Mouse (Mus musculus) liver, embryonic 14.5 days (tissue): ENCODE results near the gene Sp9. TPM values are rescaled to one million over a fixed set of nuclear protein-coding genes. Genes with fewer than 3 reads are reported as not detected.

Experiments
- ATAC-seq: fragments of 200-750 bp; cut with Nextera tagmentation; 2 replicates; pipeline ENCODE4 v1.8.0; 2017; ENCODE audit warnings: moderate number of reproducible peaks, mild to moderate bottlenecking, moderate library complexity; ENCODE audit not compliant: insufficient read depth
- DNase-seq, 3 experiments: peaks; one replicate each; pipeline ENCODE4 v3.0.0-alpha.2; 2012 to 2013; ENCODE audit warnings: low read depth in 3 of 3, low spot score in 3 of 3
- H3K27ac ChIP-seq: fragments of 300-500 bp; sonication (generic); 2 replicates; pipeline ENCODE4 v1.5.1; 2014; ENCODE audit warnings: moderate library complexity, mild to moderate bottlenecking, control low read depth, inconsistent platforms
- H3K27me3 ChIP-seq: fragments of 300-500 bp; sonication (generic); 2 replicates; pipeline ENCODE4 v1.6.1; 2014; ENCODE audit warnings: mild to moderate bottlenecking, low read length, moderate library complexity; ENCODE audit not compliant: control insufficient read depth, insufficient read depth
- H3K36me3 ChIP-seq: fragments of 300-500 bp; sonication (generic); replicated peaks from 2 replicates; pipeline ENCODE4 v1.6.1; 2014; ENCODE audit warnings: low read depth; ENCODE audit not compliant: control insufficient read depth, insufficient read depth
- H3K4me1 ChIP-seq, 2 experiments: fragments of 200-500 bp in 1 of 2; fragments of 300-500 bp in 1 of 2; sonication (generic) in 1 of 2; replicated peaks; 2 replicates each; pipeline ENCODE4 v1.6.1; 2012 to 2014; ENCODE audit warnings: antibody characterized with exemption in 1 of 2, inconsistent platforms in 1 of 2, low read length in 1 of 2; ENCODE audit not compliant: control insufficient read depth in 2 of 2, insufficient read depth in 2 of 2
- H3K4me2 ChIP-seq: fragments of 300-500 bp; sonication (generic); 2 replicates; pipeline ENCODE4 v1.6.1; 2014; ENCODE audit warnings: low read depth, mild to moderate bottlenecking, control low read depth, moderate library complexity
- H3K4me3 ChIP-seq, 2 experiments: fragments of 200-500 bp in 1 of 2; fragments of 300-500 bp in 1 of 2; sonication (generic) in 1 of 2; 2 replicates each; pipeline ENCODE4 v1.5.1; 2012 to 2014; ENCODE audit warnings: low read depth in 2 of 2, low read length in 2 of 2, mild to moderate bottlenecking in 2 of 2, control low read depth in 1 of 2, inconsistent platforms in 1 of 2, moderate library complexity in 1 of 2; ENCODE audit not compliant: insufficient read depth in 1 of 2
- H3K9ac ChIP-seq: fragments of 300-500 bp; sonication (generic); replicated peaks from 2 replicates; pipeline ENCODE4 v1.6.1; 2014; ENCODE audit warnings: mild to moderate bottlenecking, control low read depth, moderate library complexity
- H3K9me3 ChIP-seq: fragments of 300-500 bp; sonication (generic); 2 replicates; pipeline ENCODE4 v1.6.1; 2016; ENCODE audit warnings: low read length, mixed read lengths; ENCODE audit not compliant: control insufficient read depth
- CTCF ChIP-seq: IDR thresholded peaks from 2 replicates; pipeline ENCODE4 v1.5.1; 2016; ENCODE audit warnings: antibody characterized with exemption, low read depth, control low read depth
- EP300 ChIP-seq: IDR thresholded peaks from 2 replicates; pipeline ENCODE4 v1.6.1; 2016; ENCODE audit warnings: antibody characterized with exemption, low read depth
- WGBS: fragments of 180-500 bp; shearing (Covaris S2); extraction: QIAGEN DNeasy Blood & Tissue Kit; methylation state at CpG from one replicate; pipeline ENCODE4 v1.1.7; 2014; ENCODE audit not compliant: insufficient replicate concordance; 5-methylcytosine and 5-hydroxymethylcytosine counted together
- polyA plus RNA-seq, 2 experiments: library from polyadenylated mRNA; depleted of rRNA in 1 of 2; stranded (reverse) in 1 of 2; unstranded in 1 of 2; fragments of >200 nt; fragmentation: Nextera tagmentation in 1 of 2; extraction: Ambion mirVana in 1 of 2; gene quantifications; 2 replicates each; pipeline versions ENCODE4 v1.2.1 to v1.2.3; 2012 to 2014

Sp9 gene
- polyA plus RNA-seq, 2 experiments: 0.15 TPM; not detected in 1

DNA sequence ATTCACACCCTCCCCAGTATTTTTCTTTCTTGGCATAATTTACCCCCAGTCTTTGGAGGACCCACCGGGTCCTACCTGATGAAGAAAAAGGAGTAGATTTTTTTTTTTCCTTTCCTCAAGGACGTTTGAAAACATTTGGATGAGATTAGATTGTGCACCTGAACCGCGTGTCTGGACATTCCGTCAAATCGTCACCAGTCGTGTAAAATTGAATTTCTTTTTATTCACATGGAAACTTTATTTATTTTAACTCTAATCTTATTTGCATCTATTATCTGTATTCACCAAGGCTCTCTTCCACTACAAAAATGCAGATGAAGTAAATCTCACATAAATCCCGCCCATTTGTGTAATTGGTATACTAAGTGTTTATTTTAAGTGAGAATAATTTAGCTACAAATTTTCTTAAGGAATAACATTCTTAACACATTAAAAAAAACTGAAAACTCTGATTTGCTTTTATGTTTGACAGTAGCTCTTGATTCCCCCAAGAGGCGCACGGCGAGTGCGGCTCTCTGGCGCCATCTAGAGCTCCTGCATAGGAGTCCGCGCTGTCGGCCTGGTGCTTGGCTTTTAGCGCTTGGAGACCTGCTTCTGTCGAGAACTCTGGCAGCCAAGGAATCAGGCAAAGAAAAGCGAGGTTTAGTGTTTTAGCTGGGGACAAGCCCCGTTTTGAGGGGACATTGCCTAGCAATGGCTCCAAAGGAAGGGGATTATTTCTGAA, 6.6 kb downstream of the Sp9 start:
- peak overlapping the region in 1 of 2 experiments; percentile 20; a peak in 2 of 4 replicates for H3K4me3 ChIP-seq

DNA sequence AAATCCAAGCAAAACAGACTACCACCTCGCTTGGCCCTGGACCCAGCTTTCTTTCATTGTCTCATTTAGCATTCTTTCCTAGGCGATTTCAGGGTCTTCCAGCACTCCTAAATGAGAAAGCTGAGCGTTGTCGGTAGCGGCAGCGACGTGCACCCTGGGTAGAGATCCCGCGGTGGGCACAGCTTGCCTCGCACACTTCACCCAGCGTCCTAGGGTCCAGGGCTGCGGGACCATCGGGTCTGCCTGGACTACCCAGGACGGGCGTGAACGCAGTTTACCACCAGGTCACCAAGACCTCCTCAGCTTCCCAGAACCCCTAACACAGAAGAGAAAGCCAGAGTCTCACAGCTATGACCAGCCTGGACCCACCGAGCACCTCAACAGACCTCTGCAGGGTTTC, 7.1 kb downstream of the Sp9 start:
- H3K36me3 ChIP-seq: no peaks in the 10 kb centered on the region
- DNase-seq (no peak), ATAC-seq (no peak)
- H3K9me3 ChIP-seq: no peaks in the 10 kb centered on the region
- WGBS: 2% methylated on average over 17 of the region's 17 CpGs
- peak overlapping the region; percentile 26 for H3K4me2 ChIP-seq
- H3K27ac ChIP-seq: no peak overlapping the region
- peaks cover 78% of the 10 kb centered on the region for H3K27me3 ChIP-seq
- H3K9ac ChIP-seq: no peak overlapping the region
- H3K4me3 ChIP-seq: peak overlapping the region in 1 of 2 experiments; percentile 20; a peak in 2 of 4 replicates
- no peak for TF ChIP-seq CTCF
- no peaks in the 10 kb centered on the region for H3K4me1 ChIP-seq

More for the DNA sequence above, 6.6 kb downstream of the Sp9 start:
- H3K36me3 ChIP-seq: no peaks in the 10 kb centered on the region
- H3K27ac ChIP-seq: no peak overlapping the region
- WGBS: under 1% methylated on average over 20 of the region's 20 CpGs
- H3K4me1 ChIP-seq: no peaks in the 10 kb centered on the region
- no peaks in the 10 kb centered on the region for H3K9me3 ChIP-seq
- DNase-seq: peak; percentile 62 to 68 (median 68)
- TF ChIP-seq EP300: no peak
- TF ChIP-seq CTCF: peak; percentile 95
- no peak overlapping the region for H3K9ac ChIP-seq
- peaks cover 84% of the 10 kb centered on the region for H3K27me3 ChIP-seq
- peak; percentile 51; the same call in 1 of the 2 replicates for ATAC-seq
- H3K4me2 ChIP-seq: peak overlapping the region; percentile 26

DNA sequence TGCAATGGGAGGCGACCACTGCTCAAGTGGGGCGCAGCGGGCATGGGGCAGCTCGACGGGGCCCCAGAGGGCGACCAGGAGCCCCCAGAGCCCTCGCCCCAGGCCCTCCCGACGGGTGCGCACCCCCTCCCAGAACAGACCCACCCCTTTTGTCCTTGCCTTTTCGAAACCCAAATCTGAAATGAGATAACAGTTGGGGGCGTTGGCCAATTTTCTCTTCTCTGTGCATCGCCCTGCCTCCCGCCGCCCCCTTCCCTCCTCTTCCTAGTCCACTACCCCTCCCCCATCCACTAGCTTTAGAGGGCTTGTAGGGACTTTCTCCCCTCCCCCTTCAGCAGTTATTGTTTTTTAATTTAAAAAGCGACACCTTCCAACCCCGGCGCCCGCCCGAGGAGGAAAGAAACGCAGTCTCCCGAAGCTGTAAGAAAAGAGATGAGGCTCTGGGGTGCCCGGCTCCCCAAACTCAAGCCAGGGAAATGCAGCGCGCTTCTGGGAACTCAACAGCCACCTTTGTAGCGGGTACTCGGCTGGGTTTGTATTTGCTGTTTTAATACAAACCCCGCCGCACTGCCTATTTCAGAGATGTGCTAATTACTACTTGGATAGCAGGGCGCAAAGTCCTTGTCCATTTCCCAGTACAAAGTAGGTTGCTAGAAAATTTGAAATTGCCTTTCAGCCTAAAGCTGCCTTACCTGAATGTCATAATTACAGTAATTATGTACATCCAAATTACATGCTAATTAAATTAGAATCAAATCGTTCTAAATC, 7.7 kb downstream of the Sp9 start:
- H3K4me1 ChIP-seq: no peaks in the 10 kb centered on the region
- H3K9ac ChIP-seq: no peak overlapping the region
- DNase-seq (no peak), ATAC-seq (no peak)
- TF ChIP-seq EP300 (no peak), CTCF (no peak)
- 1% methylated on average over 31 of the region's 31 CpGs for WGBS
- H3K27me3 ChIP-seq: peaks cover 73% of the 10 kb centered on the region
- no peak overlapping the region; the same call in 1 of the 2 replicates for H3K4me2 ChIP-seq
- no peaks in the 10 kb centered on the region for H3K9me3 ChIP-seq
- H3K4me3 ChIP-seq: no peak overlapping the region; a peak in 1 of 4 replicates
- H3K36me3 ChIP-seq: no peaks in the 10 kb centered on the region
- no peak overlapping the region for H3K27ac ChIP-seq

DNA sequence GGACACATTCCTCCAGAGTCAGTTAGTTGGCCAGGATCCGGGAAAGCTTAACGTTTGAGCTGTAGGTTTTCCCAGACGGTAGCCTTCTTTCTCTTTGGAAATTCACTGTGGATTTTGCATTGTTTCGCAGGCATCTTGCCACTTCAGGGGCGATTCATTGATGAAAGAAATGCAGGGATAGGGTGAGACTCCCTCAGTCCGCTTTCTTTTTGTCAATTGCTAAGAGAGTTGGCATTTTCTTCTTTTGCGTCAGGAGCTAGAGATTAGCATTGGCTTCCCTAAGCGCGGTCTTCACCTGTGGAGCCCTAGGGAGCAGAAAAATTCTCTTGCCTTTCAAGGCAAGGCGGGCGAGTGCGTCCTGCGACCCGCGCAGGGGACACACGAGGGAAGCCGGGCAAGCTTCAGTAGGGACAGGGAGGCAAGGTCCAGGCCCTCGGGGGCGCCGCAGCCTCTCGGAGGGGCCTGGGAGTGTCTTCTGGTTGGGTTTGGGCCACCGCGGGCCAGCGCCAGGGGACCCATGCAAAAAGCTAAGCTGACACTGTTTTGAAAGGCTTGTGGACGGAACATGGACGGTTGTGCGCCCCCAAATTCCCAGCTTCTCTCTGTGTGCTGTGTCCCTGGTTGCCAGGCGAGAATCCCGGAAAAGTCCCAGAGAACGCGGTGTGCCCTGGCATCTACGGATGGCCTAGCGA, 8.8 kb downstream of the Sp9 start:
- Histone ChIP-seq H3K9me3 (no peaks in the 10 kb centered on the region), H3K27ac (no peak overlapping the region), H3K4me3 (no peak overlapping the region), H3K4me1 (no peaks in the 10 kb centered on the region), H3K27me3 (peaks cover 67% of the 10 kb centered on the region), H3K4me2 (no peak overlapping the region; the same call in 1 of the 2 replicates), H3K36me3 (0 out of 2 replicates have a peak, but pooled peaks cover 4% of the 10 kb centered on the region), H3K9ac (no peak overlapping the region)
- no peak for TF ChIP-seq CTCF
- no peak for TF ChIP-seq EP300
- 3% methylated on average over 33 of the region's 33 CpGs for WGBS
- DNase-seq (no peak), ATAC-seq (no peak)
